Mouse (Mus musculus) erythroblast, adult 5-6 weeks (primary cell): ENCODE data around the gene Irs1. TPM values are rescaled to one million over a fixed set of nuclear protein-coding genes. Genes with fewer than 3 reads are reported as not detected.

ENCODE experiments used
- ATAC-seq: replicated peaks from 2 replicates; pipeline ENCODE4 v1.8.0; 2016; ENCODE audit warnings: moderate number of reproducible peaks, mild to moderate bottlenecking, moderate TSS enrichment, inconsistent platforms; ENCODE audit not compliant: poor library complexity, low FRiP score, severe bottlenecking
- total RNA-seq, 2 experiments: library from RNA; stranded (forward) in 1 of 2; stranded (reverse) in 1 of 2; fragments of 150-400 nt in 1 of 2; fragments of 200-764, 138-1000 nt in 1 of 2; gene quantifications; 2 replicates each; pipeline versions ENCODE4 v1.2.3 to v1.2.4; 2015 to 2017; ENCODE audit warnings: low replicate concordance in 2 of 2

The Irs1 gene
- total RNA-seq (2015; ENCODE audit: low replicate concordance) = 0.42 TPM in 1 of 2 replicates, not detected in the other
- not detected in 2 replicates for total RNA-seq (2017; ENCODE audit: low replicate concordance)

- ATAC-seq = no peak
Observed at GRCm38 (mm10) chr1:82291151-82291797, at the start of gene Irs1. TSS of gene Irs1 (minus strand) at chr1:82291416.

- ATAC-seq = no peak
Observed at GRCm38 (mm10) chr1:82334506-82334905, 43.3 kb upstream of the Irs1 start.

- no peak for ATAC-seq
Observed at GRCm38 (mm10) chr1:82329954-82330247, 38.7 kb upstream of the Irs1 start.

- ATAC-seq = no peak
Observed at GRCm38 (mm10) chr1:82329237-82329953, 38.2 kb upstream of the Irs1 start.

GRCm38 (mm10) chr1:82328033-82328775, 37.0 kb upstream of the Irs1 start:
- ATAC-seq = no peak

- ATAC-seq = no peak
Observed at GRCm38 (mm10) chr1:82326120-82326519, 34.9 kb upstream of the Irs1 start.

GRCm38 (mm10) chr1:82324131-82324785, 33.0 kb upstream of the Irs1 start:
- ATAC-seq = no peak

- ATAC-seq = no peak
Observed at GRCm38 (mm10) chr1:82321441-82321840, 30.2 kb upstream of the Irs1 start.

GRCm38 (mm10) chr1:82320864-82321263, 29.6 kb upstream of the Irs1 start:
- no peak for ATAC-seq

- no peak for ATAC-seq
Observed at GRCm38 (mm10) chr1:82320456-82320855, 29.2 kb upstream of the Irs1 start.

GRCm38 (mm10) chr1:82316746-82317126, 25.5 kb upstream of the Irs1 start:
- peak; percentile 27; the same call in 1 of the 2 replicates for ATAC-seq

- ATAC-seq = peak; percentile 100
Observed at GRCm38 (mm10) chr1:82316111-82316745, 25.0 kb upstream of the Irs1 start, which contains the start of gene Rhbdd1. TSS of gene Rhbdd1 (plus strand) at chr1:82316452.

- no peak for ATAC-seq
Observed at GRCm38 (mm10) chr1:82304483-82304882, 13.3 kb upstream of the Irs1 start.

GRCm38 (mm10) chr1:82298586-82298985, 7.4 kb upstream of the Irs1 start:
- no peak for ATAC-seq

- no peak for ATAC-seq
Observed at GRCm38 (mm10) chr1:82294102-82294501, 2.9 kb upstream of the Irs1 start.

- no peak for ATAC-seq
Observed at GRCm38 (mm10) chr1:82292771-82293170, 1.6 kb upstream of the Irs1 start.

GRCm38 (mm10) chr1:82291930-82292712, 905 bp upstream of the Irs1 start:
- ATAC-seq = no peak

GRCm38 (mm10) chr1:82290723-82291150, 479 bp downstream of the Irs1 start:
- ATAC-seq = no peak
